In the genomic region with DNA sequence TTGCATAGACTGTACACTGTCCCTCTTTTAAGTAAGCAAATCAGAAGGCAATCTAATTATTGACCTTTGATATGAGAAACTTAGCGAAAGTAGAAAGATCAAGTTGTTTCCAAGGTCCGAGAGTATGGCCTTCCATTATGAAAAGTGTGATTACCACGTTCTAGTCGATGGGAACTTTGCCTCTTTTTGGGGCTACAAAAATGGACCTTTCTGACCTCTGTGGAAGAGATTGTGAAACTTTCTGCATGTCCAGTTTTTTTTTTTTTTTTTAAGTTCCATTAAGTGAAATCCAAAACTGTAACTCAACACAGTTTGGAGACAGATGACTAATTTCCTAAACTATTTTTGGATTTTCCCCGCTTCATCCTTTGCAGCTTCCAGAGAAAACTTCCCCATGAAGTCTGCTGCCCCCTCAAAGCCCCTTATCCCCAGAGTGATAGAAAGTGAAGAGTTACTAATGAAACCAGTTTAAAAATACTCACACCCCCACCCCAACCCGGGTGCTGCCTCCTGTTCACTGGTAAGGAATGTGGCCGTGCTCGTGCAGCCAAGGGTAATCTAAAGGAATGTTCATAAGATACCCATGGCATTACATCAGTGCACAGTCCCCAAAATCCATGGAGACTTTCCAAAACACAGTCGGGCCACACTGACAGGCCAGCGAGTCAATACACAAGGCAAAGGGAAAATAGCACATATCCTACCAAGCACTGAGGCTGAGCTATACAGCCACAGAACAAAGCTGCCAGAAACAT, we compare ENCODE assay signal across 10 mouse cellular contexts. TPM values are rescaled to one million over a fixed set of nuclear protein-coding genes. Genes with fewer than 3 reads are reported as not detected.
DNase-seq lines count a peak whose midpoint lies in the region; ATAC-seq lines count a peak whose summit lies in the region.
"Had no signal": no experiment of that assay in that cellular context is flagged by ENCODE, and none has a peak within 500 bp of the region (broad histone marks: within the 10 kb centered on the region; RNA-seq: fewer than 3 reads in every experiment).

No protein-coding gene starts in this region.

- no peak for ATAC-seq in kidney, embryonic 15.5 days (replicated peaks; ENCODE audit: low FRiP score)
- ATAC-seq in heart, embryonic 16.5 days (replicated peaks; ENCODE audit: extremely low read depth, insufficient read depth, low FRiP score), result peak; percentile 95
- ATAC-seq in monocyte, adult 5-6 weeks (replicated peaks; ENCODE audit: insufficient number of reproducible peaks, low FRiP score, low TSS enrichment, poor library complexity, severe bottlenecking), result no peak
- ATAC-seq in intestine, embryonic 15.5 days, result no peak

- no peaks in the 10 kb centered on the region for H3K9me3 ChIP-seq in kidney, embryonic 15.5 days (replicated peaks)
- no peaks in the 10 kb centered on the region; the same call in 1 of the 2 replicates for H3K9me3 ChIP-seq in heart, embryonic 16.5 days (replicated peaks; ENCODE audit: control insufficient read depth, low read length)
- no peaks in the 10 kb centered on the region for H3K9me3 ChIP-seq in intestine, embryonic 15.5 days
- H3K9me3 ChIP-seq: neural tube, embryonic 15.5 days had no signal

- H3K27ac ChIP-seq in kidney, embryonic 15.5 days, result no peak overlapping the region
- peak overlapping the region; percentile 95 for H3K27ac ChIP-seq in heart, embryonic 16.5 days (ENCODE audit: low read length)
- no peak overlapping the region for H3K27ac ChIP-seq in intestine, embryonic 15.5 days
- H3K27ac ChIP-seq: macrophage; neural tube, embryonic 15.5 days had no signal

- no peaks in the 10 kb centered on the region for H3K27me3 ChIP-seq in kidney, embryonic 15.5 days
- H3K27me3 ChIP-seq in heart, embryonic 16.5 days (ENCODE audit: control insufficient read depth, insufficient read depth, low read length), result no peaks in the 10 kb centered on the region
- no peaks in the 10 kb centered on the region for H3K27me3 ChIP-seq in intestine, embryonic 15.5 days (replicated peaks)
- H3K27me3 ChIP-seq: neural tube, embryonic 15.5 days had no signal

- peak; percentile 16 for DNase-seq in kidney, postnatal 14 days
- DNase-seq in forelimb bud, embryonic 11.5 days (ENCODE audit: low read depth, low spot score), result peak; percentile 14
- DNase-seq in skeletal muscle tissue, adult 2 months (ENCODE audit: low read depth, low spot score), result peak; percentile 55
- DNase-seq in c-Kit-positive CD71-positive TER-119-positive erythroid progenitor cells, embryonic 14.5 days (ENCODE audit: low spot score), result no peak

- H3K4me3 ChIP-seq in kidney, embryonic 15.5 days (replicated peaks), result no peak overlapping the region
- H3K4me3 ChIP-seq in heart, embryonic 16.5 days (ENCODE audit: low read length), result no peak overlapping the region
- H3K4me3 ChIP-seq in intestine, embryonic 15.5 days (replicated peaks), result no peak overlapping the region
- H3K4me3 ChIP-seq: neural tube, embryonic 15.5 days had no signal

- 66% methylated on average over 10 of the region's 10 CpGs for WGBS in kidney, embryonic 15.5 days
- WGBS in heart, embryonic 16.5 days, result 35% methylated on average over 10 of the region's 10 CpGs
- 59% methylated on average over 10 of the region's 10 CpGs for WGBS in intestine, embryonic 15.5 days

- no peak overlapping the region for H3K4me2 ChIP-seq in kidney, embryonic 15.5 days
- H3K4me2 ChIP-seq in heart, embryonic 16.5 days (ENCODE audit: low read depth, low read length), result peak overlapping the region; percentile 33
- no peak overlapping the region for H3K4me2 ChIP-seq in intestine, embryonic 15.5 days (replicated peaks)
- H3K4me2 ChIP-seq: neural tube, embryonic 15.5 days had no signal

- H3K9ac ChIP-seq in kidney, embryonic 15.5 days, result no peak overlapping the region
- peak overlapping the region; percentile 57 for H3K9ac ChIP-seq in heart, embryonic 16.5 days (ENCODE audit: low read length)
- H3K9ac ChIP-seq in intestine, embryonic 15.5 days, result no peak overlapping the region
- H3K9ac ChIP-seq: neural tube, embryonic 15.5 days had no signal

- H3K36me3 ChIP-seq in kidney, embryonic 15.5 days, result no peaks in the 10 kb centered on the region
- H3K36me3 ChIP-seq in heart, embryonic 16.5 days (ENCODE audit: control insufficient read depth, insufficient read depth), result no peaks in the 10 kb centered on the region
- H3K36me3 ChIP-seq in intestine, embryonic 15.5 days, result no peaks in the 10 kb centered on the region
- H3K36me3 ChIP-seq: neural tube, embryonic 15.5 days had no signal

- H3K4me1 ChIP-seq in kidney, embryonic 15.5 days, result no peaks in the 10 kb centered on the region
- peaks cover 21% of the 10 kb centered on the region for H3K4me1 ChIP-seq in heart, embryonic 16.5 days (ENCODE audit: control insufficient read depth, insufficient read depth, low read length)
- H3K4me1 ChIP-seq in intestine, embryonic 15.5 days (replicated peaks), result no peaks in the 10 kb centered on the region
- H3K4me1 ChIP-seq: neural tube, embryonic 15.5 days had no signal

RNA-seq across cellular contexts. Expression of a gene that starts 52.5 kb away (rescaled TPM):
- polyA plus RNA-seq in kidney, embryonic 15.5 days (2015; fragmentation: Nextera tagmentation; extraction: Ambion mirVana), result 20.4 and 22.5 TPM in 2 replicates
- 39.7 and 40.7 TPM in 2 replicates for polyA plus RNA-seq in heart, embryonic 16.5 days (2015; fragmentation: Nextera tagmentation; extraction: Ambion mirVana)
- total RNA-seq in monocyte, adult 5-6 weeks (2017), result 97.8 to 144 TPM (median 137 TPM) in 3 replicates
- polyA plus RNA-seq in intestine, embryonic 15.5 days (2015; fragmentation: Nextera tagmentation; extraction: Ambion mirVana), result 31.9 and 34.4 TPM in 2 replicates
